Mouse (Mus musculus) forebrain, embryonic 11.5 days (tissue): Measurements from ENCODE around the gene C1qtnf6. TPM values are rescaled to one million over a fixed set of nuclear protein-coding genes. Genes with fewer than 3 reads are reported as not detected.

Source experiments
- ATAC-seq: fragments of 200-750 bp; cut with Nextera tagmentation; replicated peaks from 2 replicates; pipeline ENCODE4 v1.8.0; 2017; ENCODE audit warnings: moderate TSS enrichment; ENCODE audit not compliant: low FRiP score
- DNase-seq: peaks from one replicate; pipeline ENCODE4 v3.0.0-alpha.2; 2017; ENCODE audit warnings: low spot score
- H3K27ac ChIP-seq: fragments of 300-500 bp; sonication (generic); 2 replicates; pipeline ENCODE4 v1.5.1; 2014; ENCODE audit warnings: low read depth, low read length
- H3K27me3 ChIP-seq: fragments of 300-500 bp; sonication (generic); 2 replicates; pipeline ENCODE4 v1.6.1; 2014; ENCODE audit warnings: mild to moderate bottlenecking, low read length, mixed read lengths; ENCODE audit not compliant: control insufficient read depth, insufficient read depth
- H3K36me3 ChIP-seq: fragments of 300-500 bp; sonication (generic); 2 replicates; pipeline ENCODE4 v1.6.1; 2014; ENCODE audit warnings: mild to moderate bottlenecking, low read length, moderate library complexity, mixed read lengths; ENCODE audit not compliant: control insufficient read depth, insufficient read depth
- H3K4me1 ChIP-seq: fragments of 300-500 bp; sonication (generic); replicated peaks from 2 replicates; pipeline ENCODE4 v1.6.1; 2014; ENCODE audit warnings: low read length, mixed read lengths; ENCODE audit not compliant: control insufficient read depth, insufficient read depth
- H3K4me2 ChIP-seq: fragments of 300-500 bp; sonication (generic); 2 replicates; pipeline ENCODE4 v1.6.1; 2014; ENCODE audit warnings: low read depth, mild to moderate bottlenecking, low read length, moderate library complexity, mixed read lengths; ENCODE audit not compliant: severe bottlenecking
- H3K4me3 ChIP-seq: fragments of 300-500 bp; sonication (generic); 2 replicates; pipeline ENCODE4 v1.5.1; 2014; ENCODE audit warnings: low read depth, low read length
- H3K9ac ChIP-seq: fragments of 300-500 bp; sonication (generic); 2 replicates; pipeline ENCODE4 v1.6.1; 2014; ENCODE audit warnings: low read length
- H3K9me3 ChIP-seq: fragments of 300-500 bp; sonication (generic); 2 replicates; pipeline ENCODE4 v1.6.1; 2016; ENCODE audit warnings: low read length, mixed read lengths; ENCODE audit not compliant: control insufficient read depth
- WGBS: fragments of 180-500 bp; shearing (Covaris S2); extraction: QIAGEN DNeasy Blood & Tissue Kit; methylation state at CpG from one replicate; pipeline ENCODE4 v1.1.7; 2014; 5-methylcytosine and 5-hydroxymethylcytosine counted together
- polyA plus RNA-seq: library from polyadenylated mRNA; unstranded; fragments of >200 nt; fragmentation: Nextera tagmentation; extraction: Ambion mirVana; gene quantifications from 2 replicates; pipeline ENCODE4 v1.2.1, GENCODE M21; 2014

The C1qtnf6 gene
- polyA plus RNA-seq, 1 experiment from 2014 or later: 10.0 TPM

DNA sequence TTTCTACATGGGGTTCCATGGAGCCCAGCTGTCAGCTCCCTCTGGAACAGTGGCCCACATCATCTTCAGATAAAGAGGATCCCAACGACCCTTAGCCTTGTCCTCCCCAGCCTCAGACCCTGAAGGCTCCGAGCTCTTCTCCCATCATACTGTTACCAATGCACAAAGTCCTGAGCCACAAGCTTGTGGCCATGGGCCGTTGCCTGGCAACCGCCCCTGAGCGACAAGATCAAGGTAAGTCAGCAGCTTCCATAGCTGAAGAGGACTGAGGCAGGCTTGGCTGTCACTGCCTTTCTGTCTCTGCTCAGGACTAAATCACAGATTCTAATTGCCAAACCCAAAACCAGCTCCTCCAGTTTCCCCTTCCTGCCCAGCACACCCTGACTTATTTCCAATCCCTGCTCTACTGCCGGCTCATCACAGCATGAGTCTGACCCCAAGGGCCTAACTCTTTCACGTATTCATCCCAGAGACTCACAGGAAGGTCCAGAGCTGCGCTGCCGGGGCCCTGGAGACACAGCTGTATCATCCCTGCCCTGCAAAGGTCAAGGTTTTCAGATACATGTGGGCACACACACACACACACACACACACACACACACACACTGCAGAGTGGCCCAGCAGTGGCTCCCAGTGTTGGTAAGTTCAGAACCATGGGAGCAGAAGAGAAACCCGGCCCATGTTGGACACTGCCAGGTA is 4.7 kb upstream of the C1qtnf6 start:
- 49% methylated on average over 10 of the region's 10 CpGs for WGBS
- DNase-seq (no peak), ATAC-seq (no peak)
- no peak overlapping the region for H3K27ac ChIP-seq
- no peak overlapping the region for H3K9ac ChIP-seq
- no peak overlapping the region for H3K4me3 ChIP-seq
- peaks cover 5% of the 10 kb centered on the region; the same call in 1 of the 2 replicates for H3K4me1 ChIP-seq
- H3K27me3 ChIP-seq: no peaks in the 10 kb centered on the region; the same call in 1 of the 2 replicates
- no peak overlapping the region for H3K4me2 ChIP-seq
- no peaks in the 10 kb centered on the region for H3K9me3 ChIP-seq
- H3K36me3 ChIP-seq: no peaks in the 10 kb centered on the region

DNA sequence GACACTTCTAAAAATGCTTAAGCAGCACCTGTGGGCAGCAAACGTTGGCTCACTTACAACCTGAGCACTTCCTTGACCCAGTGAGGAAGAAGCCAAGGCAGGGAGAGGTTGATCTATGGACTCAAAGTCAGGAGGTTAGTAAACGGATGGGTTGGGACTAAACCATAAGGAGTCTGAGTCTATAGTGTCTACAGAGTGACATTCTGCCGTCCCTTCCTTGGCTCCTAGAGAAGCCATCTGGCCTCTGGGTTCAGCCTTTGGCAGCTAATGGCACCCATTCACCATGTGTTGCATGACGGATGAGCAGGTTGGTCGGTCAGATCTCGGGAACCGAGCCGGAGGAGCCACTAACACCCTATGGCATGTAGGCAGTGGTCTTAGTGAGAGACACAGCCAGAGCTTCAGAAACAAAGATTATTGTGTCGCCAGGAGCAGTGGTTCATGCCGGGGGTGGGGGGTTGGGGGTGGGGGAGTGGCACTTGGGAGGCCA is 2.2 kb upstream of the C1qtnf6 start:
- peaks cover 9% of the 10 kb centered on the region; the same call in 1 of the 2 replicates for H3K4me1 ChIP-seq
- H3K27me3 ChIP-seq: no peaks in the 10 kb centered on the region; the same call in 1 of the 2 replicates
- ATAC-seq (no peak), DNase-seq (no peak)
- H3K36me3 ChIP-seq: no peaks in the 10 kb centered on the region
- H3K27ac ChIP-seq: no peak overlapping the region
- no peaks in the 10 kb centered on the region for H3K9me3 ChIP-seq
- no peak overlapping the region for H3K4me2 ChIP-seq
- H3K4me3 ChIP-seq: no peak overlapping the region
- WGBS: 82% methylated on average over 10 of the region's 10 CpGs
- no peak overlapping the region for H3K9ac ChIP-seq

DNA sequence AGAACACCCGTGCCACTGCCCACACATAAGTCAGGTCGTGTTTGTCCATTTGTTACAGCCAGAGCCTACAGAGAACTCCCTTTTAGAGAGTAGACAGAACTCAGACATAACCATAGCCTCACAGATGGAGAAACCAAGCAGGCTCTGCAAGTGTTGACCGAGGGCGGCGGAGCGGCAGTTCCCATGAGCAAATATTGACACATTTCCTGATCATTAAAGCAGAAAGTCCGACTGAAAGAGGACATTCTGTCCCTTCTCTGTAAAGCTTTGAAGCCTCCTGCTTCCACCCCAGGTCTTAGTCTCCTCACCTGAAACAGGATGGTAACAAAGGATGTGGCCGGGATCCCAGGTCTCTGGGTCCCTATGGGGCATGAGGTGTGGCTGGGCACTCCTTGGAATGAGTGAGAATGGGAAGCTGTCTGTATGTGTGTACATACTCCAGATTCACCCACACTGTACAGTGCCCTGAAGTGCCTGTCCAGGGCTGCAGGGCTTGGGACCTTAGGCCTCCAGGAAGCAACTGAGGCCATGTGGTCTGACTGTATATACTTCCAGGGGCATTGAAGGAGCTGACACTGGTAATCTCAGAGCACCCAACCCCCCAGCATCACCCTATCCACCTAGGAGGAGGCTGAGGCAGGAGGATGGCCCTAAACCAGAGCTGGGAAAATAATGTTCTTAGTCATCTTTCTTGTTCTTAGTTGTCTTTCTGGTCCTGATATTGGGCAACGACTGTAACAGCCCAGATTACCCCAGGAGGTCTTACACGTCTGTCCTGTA is 1.5 kb upstream of the C1qtnf6 start:
- Histone ChIP-seq H3K9ac (no peak overlapping the region), H3K36me3 (no peaks in the 10 kb centered on the region), H3K4me1 (peaks cover 9% of the 10 kb centered on the region; the same call in 1 of the 2 replicates), H3K27ac (no peak overlapping the region), H3K4me2 (no peak overlapping the region), H3K27me3 (no peaks in the 10 kb centered on the region; the same call in 1 of the 2 replicates), H3K9me3 (no peaks in the 10 kb centered on the region), H3K4me3 (no peak overlapping the region)
- 75% methylated on average over 10 of the region's 10 CpGs for WGBS
- ATAC-seq (no peak), DNase-seq (no peak)

DNA sequence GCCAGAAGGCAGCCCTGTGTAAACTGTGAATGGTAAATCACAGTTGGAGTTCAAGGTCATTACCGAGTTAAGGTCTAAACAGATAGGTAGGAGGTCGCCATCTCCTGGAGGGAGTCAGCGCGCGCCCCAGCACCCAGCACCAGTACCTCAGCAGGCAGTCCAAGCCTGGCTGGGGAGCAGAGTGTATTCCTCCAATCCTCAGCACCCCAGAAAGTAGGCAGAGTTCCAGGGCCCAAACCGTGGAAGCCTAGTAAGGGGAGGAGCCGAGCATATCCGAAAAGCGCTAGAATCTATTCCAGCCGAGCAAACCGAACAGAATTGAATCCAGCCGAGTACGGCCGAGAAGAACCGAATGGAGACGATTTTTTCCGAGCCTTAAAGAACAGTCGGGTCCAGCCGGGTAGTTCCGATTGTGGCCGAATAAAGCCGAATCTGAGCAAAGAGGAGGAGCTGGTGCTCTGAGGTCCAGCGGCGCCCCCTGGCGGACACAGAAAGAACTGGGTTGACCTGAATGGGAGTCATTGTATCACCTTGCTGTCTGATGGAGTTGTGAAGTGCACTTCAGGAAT is 769 bp upstream of the C1qtnf6 start:
- H3K9me3 ChIP-seq: no peaks in the 10 kb centered on the region
- peak overlapping the region; percentile 28 for H3K4me3 ChIP-seq
- ATAC-seq (peak; percentile 83), DNase-seq (peak; percentile 98)
- no peaks in the 10 kb centered on the region; the same call in 1 of the 2 replicates for H3K27me3 ChIP-seq
- H3K9ac ChIP-seq: peak overlapping the region; percentile 69
- H3K4me1 ChIP-seq: peaks cover 9% of the 10 kb centered on the region; the same call in 1 of the 2 replicates
- H3K36me3 ChIP-seq: no peaks in the 10 kb centered on the region
- under 1% methylated on average over 25 of the region's 25 CpGs for WGBS
- peak overlapping the region; percentile 63 for H3K4me2 ChIP-seq
- H3K27ac ChIP-seq: no peak overlapping the region

DNA sequence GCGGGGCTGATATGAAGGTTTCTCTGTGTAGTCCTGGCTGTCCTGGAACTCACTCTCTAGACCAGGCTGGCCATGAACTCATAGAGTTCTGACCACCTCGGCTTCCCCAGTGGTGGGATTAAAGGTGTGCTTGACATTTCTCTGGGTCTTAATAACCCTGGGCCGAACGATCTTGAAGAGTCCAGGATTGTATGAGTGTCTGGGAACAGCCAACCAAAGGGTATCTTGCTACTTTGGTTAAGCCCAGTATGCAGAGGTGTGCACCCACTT is 170 bp upstream of the C1qtnf6 start:
- peak overlapping the region; percentile 63; the same call in 1 of the 2 replicates for H3K4me2 ChIP-seq
- ATAC-seq (no peak), DNase-seq (no peak)
- no peaks in the 10 kb centered on the region for H3K36me3 ChIP-seq
- peak overlapping the region; percentile 28 for H3K4me3 ChIP-seq
- peak overlapping the region; percentile 69 for H3K9ac ChIP-seq
- no peaks in the 10 kb centered on the region for H3K9me3 ChIP-seq
- H3K4me1 ChIP-seq: peaks cover 9% of the 10 kb centered on the region; the same call in 1 of the 2 replicates
- 71% methylated on average over 4 of the region's 4 CpGs for WGBS
- H3K27ac ChIP-seq: no peak overlapping the region
- H3K27me3 ChIP-seq: no peaks in the 10 kb centered on the region; the same call in 1 of the 2 replicates

DNA sequence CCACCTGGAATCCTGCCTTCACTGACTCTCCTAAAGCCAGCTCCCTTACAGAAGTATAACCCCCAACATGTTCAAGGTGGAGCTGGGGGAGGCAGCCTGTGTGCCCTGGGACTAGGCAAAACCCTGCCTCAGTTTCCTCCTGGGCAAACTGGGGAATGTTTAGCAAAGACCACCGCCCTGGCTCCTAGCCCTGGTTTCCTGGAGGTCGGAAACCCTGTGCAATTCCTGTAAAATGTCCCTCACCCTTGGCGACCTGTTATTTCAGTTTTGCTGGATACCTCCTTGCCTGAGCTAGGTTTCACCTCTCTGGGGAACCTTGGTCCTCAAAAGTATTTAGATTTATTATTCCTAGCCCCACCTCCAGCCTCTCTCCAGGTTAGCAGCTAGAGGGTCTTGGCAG is 1.1 kb downstream of the C1qtnf6 start:
- H3K9me3 ChIP-seq: no peaks in the 10 kb centered on the region
- no peak overlapping the region for H3K4me2 ChIP-seq
- ATAC-seq (no peak), DNase-seq (no peak)
- H3K4me3 ChIP-seq: no peak overlapping the region
- 79% methylated on average over 3 of the region's 3 CpGs for WGBS
- peaks cover 9% of the 10 kb centered on the region; the same call in 1 of the 2 replicates for H3K4me1 ChIP-seq
- H3K36me3 ChIP-seq: no peaks in the 10 kb centered on the region
- H3K27ac ChIP-seq: no peak overlapping the region
- H3K9ac ChIP-seq: peak overlapping the region; percentile 6; the same call in 1 of the 2 replicates
- H3K27me3 ChIP-seq: no peaks in the 10 kb centered on the region; the same call in 1 of the 2 replicates

DNA sequence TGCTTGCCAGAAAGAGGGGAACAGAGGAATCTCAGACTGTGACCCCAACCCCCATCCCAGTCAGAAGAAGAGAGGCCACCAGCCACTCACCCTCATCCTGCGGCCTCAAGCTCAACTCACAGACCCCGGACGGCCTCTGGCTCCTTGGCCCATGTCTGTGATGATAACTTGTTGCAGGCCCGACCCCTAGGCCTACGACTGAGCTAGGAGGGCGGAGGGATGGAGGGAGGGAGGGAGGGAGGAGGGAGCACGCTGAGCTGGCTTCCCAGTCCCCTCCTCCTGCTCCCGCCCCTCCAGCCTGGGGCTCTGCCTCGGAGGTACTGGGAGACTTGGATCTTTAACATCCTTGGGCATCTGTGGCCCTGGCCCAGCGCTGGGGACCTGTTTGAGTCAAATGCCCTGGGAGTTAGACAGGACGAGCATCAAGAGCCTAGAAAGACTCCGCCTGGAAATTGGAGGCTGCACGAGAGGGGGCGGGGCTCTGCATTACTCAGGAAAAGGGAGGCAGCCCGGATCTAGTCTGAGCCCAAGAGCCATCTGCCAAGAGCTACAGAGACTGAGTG is 1.7 kb downstream of the C1qtnf6 start:
- no peaks in the 10 kb centered on the region; the same call in 1 of the 2 replicates for H3K27me3 ChIP-seq
- H3K9ac ChIP-seq: peak overlapping the region; percentile 57
- WGBS: 1% methylated on average over 15 of the region's 15 CpGs
- no peaks in the 10 kb centered on the region for H3K9me3 ChIP-seq
- H3K27ac ChIP-seq: no peak overlapping the region
- ATAC-seq (peak; percentile 45; the same call in 1 of the 2 replicates), DNase-seq (peak; percentile 81)
- H3K4me2 ChIP-seq: peak overlapping the region; percentile 55
- peak overlapping the region; percentile 18 for H3K4me3 ChIP-seq
- peaks cover 9% of the 10 kb centered on the region; the same call in 1 of the 2 replicates for H3K4me1 ChIP-seq
- H3K36me3 ChIP-seq: no peaks in the 10 kb centered on the region
